Mouse (Mus musculus) liver, postnatal 0 days (tissue): ENCODE results near the gene Ins2.

Experiments used
- CTCF ChIP-seq: sonication (generic); IDR thresholded peaks from 2 replicates; pipeline ENCODE4 v1.5.1; 2016; ENCODE audit warnings: antibody characterized with exemption, low read depth
- EP300 ChIP-seq: IDR thresholded peaks from 2 replicates; pipeline ENCODE4 v1.6.1; 2016; ENCODE audit warnings: antibody characterized with exemption, low read depth, mild to moderate bottlenecking

GRCm38 (mm10) chr7:142659181-142659681 is 84.0 kb downstream of the Ins2 start:
- no peak for TF ChIP-seq CTCF
- no peak for TF ChIP-seq EP300
